Mouse (Mus musculus): ENCODE results near the gene Clec11a.

Gene Clec11a

GRCm38 (mm10) chr7:44277250-44277622 is 29.5 kb downstream of the Clec11a start:
- no peak for DNase-seq (ENCODE audit: low spot score)

GRCm38 (mm10) chr7:44276461-44277249 is 30.0 kb downstream of the Clec11a start:
- no peak for DNase-seq (ENCODE audit: low spot score)

GRCm38 (mm10) chr7:44275546-44275945 is 31.2 kb downstream of the Clec11a start:
- DNase-seq (ENCODE audit: low spot score): no peak

- no peak for DNase-seq (ENCODE audit: low spot score)
Measured at GRCm38 (mm10) chr7:44274096-44274495, 32.6 kb downstream of the Clec11a start.

GRCm38 (mm10) chr7:44273446-44273845 is 33.3 kb downstream of the Clec11a start:
- no peak for DNase-seq (ENCODE audit: low spot score)

GRCm38 (mm10) chr7:44272546-44272945 is 34.2 kb downstream of the Clec11a start:
- DNase-seq (ENCODE audit: low spot score): no peak

GRCm38 (mm10) chr7:44271309-44271708 is 35.4 kb downstream of the Clec11a start:
- DNase-seq (ENCODE audit: low spot score): no peak

GRCm38 (mm10) chr7:44269397-44269796 is 37.3 kb downstream of the Clec11a start:
- DNase-seq (ENCODE audit: low spot score): no peak

GRCm38 (mm10) chr7:44268117-44268516 is 38.6 kb downstream of the Clec11a start:
- DNase-seq (ENCODE audit: low spot score): no peak

GRCm38 (mm10) chr7:44262791-44263643 is 43.7 kb downstream of the Clec11a start:
- peak; percentile 93 for DNase-seq (ENCODE audit: low spot score)

- no peak for DNase-seq (ENCODE audit: low spot score)
Measured at GRCm38 (mm10) chr7:44261147-44261546, 45.6 kb downstream of the Clec11a start, which contains the start of gene Gm15517. Gene Gm15517 (plus strand): TSS chr7:44261447.

- DNase-seq (ENCODE audit: low spot score): no peak
Measured at GRCm38 (mm10) chr7:44260410-44260809, 46.3 kb downstream of the Clec11a start.

- no peak for DNase-seq (ENCODE audit: low spot score)
Measured at GRCm38 (mm10) chr7:44257278-44257677, 49.4 kb downstream of the Clec11a start, which contains the start of gene Acp4. Gene Acp4 (minus strand): TSS chr7:44257378.

- DNase-seq (ENCODE audit: low spot score): no peak
Measured at GRCm38 (mm10) chr7:44254930-44255329, 51.8 kb downstream of the Clec11a start.

- DNase-seq (ENCODE audit: low spot score): no peak
Measured at GRCm38 (mm10) chr7:44253023-44253616, 53.6 kb downstream of the Clec11a start.
